Mouse (Mus musculus): ENCODE measurements at regions not wholly inside any gene's neighbourhood (a gene's known extent, or its start where the extent isn't known, plus 50 kb on each side); places are given as distances from the start of the nearest gene placed in this dataset.

DNA sequence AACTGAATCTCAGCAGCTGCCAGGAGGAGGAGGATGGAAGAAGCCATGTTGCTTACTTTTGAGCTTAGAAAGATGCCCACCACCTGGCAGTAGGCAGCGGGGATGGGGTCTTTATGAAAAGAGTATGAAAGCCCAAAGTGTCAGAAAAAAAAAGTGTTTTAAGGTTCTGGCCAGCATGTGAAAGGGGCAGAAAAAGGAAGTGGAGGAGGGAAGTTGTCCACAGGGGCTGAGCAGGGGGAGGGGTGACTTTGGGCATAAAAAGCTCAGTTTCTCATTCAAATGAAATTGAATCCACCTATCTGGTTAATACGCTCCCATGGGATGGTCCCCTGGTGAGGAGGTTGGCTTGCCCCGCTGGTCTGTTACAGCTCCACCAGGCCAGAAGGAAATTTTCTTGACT is 50.4 kb upstream of the L3mbtl4 start:
- Histone ChIP-seq H3K9ac (ENCODE audit: low read depth, low read length) (no peak overlapping the region), H3K27me3 (ENCODE audit: control insufficient read depth, insufficient read depth, low read depth, low read length) (no peaks in the 10 kb centered on the region), H3K4me3 (ENCODE audit: low read depth, low read length) (no peak overlapping the region), H3K27ac (ENCODE audit: low read length) (no peak overlapping the region), H3K4me1 (ENCODE audit: control insufficient read depth, low read depth, low read length) (no peaks in the 10 kb centered on the region), H3K36me3 (ENCODE audit: control insufficient read depth, insufficient read depth) (no peaks in the 10 kb centered on the region), H3K9me3 (replicated peaks; ENCODE audit: control insufficient read depth, low read length) (no peaks in the 10 kb centered on the region; the same call in 1 of the 2 replicates), H3K4me2 (ENCODE audit: low read depth, low read length) (no peak overlapping the region)
- WGBS (ENCODE audit: insufficient replicate concordance) = 63% methylated on average over 3 of the region's 3 CpGs
- no peak for ATAC-seq (ENCODE audit: low read depth)
